Mouse (Mus musculus) bone marrow, adult 2 months (tissue): ENCODE data around the gene Hspa8. TPM values are rescaled to one million over a fixed set of nuclear protein-coding genes. Genes with fewer than 3 reads are reported as not detected.

ENCODE experiments used
- H3K27ac ChIP-seq: fragments of 200-500 bp; 2 replicates; pipeline ENCODE4 v1.5.1; 2012; ENCODE audit warnings: low read depth, mild to moderate bottlenecking, control low read depth, inconsistent platforms, low read length; ENCODE audit not compliant: control insufficient read depth, poor library complexity, insufficient read depth
- H3K4me1 ChIP-seq: fragments of 200-500 bp; 2 replicates; pipeline ENCODE4 v1.6.1; 2011; ENCODE audit warnings: low read length; ENCODE audit not compliant: control insufficient read depth, insufficient read depth
- H3K4me3 ChIP-seq: fragments of 200-500 bp; replicated peaks from 2 replicates; pipeline ENCODE3; 2011; ENCODE audit warnings: mild to moderate bottlenecking, low read depth, low read length, control low read depth; ENCODE audit not compliant: control insufficient read depth
- CTCF ChIP-seq: fragments of 200-500 bp; IDR thresholded peaks from 2 replicates; pipeline ENCODE4 v1.5.1; 2011; ENCODE audit warnings: low read length, control low read depth; ENCODE audit not compliant: control insufficient read depth, insufficient read depth
- POLR2A ChIP-seq: fragments of 200-500 bp; IDR thresholded peaks from 2 replicates; pipeline ENCODE4 v1.6.1; 2011; ENCODE audit warnings: low read depth, mild to moderate bottlenecking, control low read depth, low read length, borderline replicate concordance; ENCODE audit not compliant: control insufficient read depth
- WGBS: fragments of 180-500 bp; shearing (Covaris S2); methylation state at CpG from one replicate; pipeline ENCODE4 v1.1.7; 2018; 5-methylcytosine and 5-hydroxymethylcytosine counted together
- polyA plus RNA-seq: library from polyadenylated mRNA; stranded (reverse); fragments of >200 nt; gene quantifications from 2 replicates; pipeline ENCODE4 v1.2.4, GENCODE M21; 2011; ENCODE audit warnings: low replicate concordance; ENCODE audit not compliant: missing spikeins, insufficient read depth, insufficient read length

The Hspa8 gene
- polyA plus RNA-seq, 1 experiment: 805 TPM

DNA sequence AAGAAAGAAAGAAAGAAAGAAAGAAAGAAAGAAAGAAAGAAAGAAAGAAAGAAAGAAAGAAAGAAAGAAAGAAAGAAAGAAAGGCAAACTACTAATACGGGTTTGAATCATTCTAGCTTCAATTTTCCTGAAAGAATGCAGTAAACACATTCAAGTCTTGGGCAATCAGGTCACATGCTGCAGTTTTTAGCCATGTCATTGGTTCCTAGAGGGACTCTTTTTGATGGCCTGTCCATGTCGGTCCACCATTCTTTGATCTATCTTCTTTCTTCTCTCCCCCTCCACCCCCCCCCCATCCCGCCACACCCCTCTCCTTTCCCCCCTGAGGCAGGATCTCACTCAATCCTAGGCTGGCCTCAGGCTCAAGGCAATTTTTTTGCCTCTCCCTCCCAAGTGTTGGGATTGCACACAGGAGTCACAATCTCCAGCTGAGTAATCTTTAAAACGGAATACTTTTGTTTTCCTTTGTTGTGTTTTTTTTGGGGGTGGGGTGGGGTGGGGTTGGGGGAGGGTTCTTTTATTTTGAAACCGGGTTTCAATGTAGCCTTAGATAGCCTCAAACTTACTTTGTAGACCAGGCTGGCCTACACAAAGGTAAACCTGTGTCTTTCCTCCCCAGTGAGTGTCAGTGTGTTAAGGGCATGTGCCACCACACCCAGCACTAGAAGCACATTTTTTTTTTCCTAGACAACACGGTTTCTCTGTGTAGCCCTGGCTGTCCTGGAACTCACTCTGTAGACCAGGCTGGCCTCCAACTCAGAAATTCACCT is 8.7 kb upstream of the Hspa8 start:
- 65% methylated on average over 6 of the region's 6 CpGs for WGBS
- Histone ChIP-seq H3K4me1 (no peaks in the 10 kb centered on the region), H3K27ac (no peak overlapping the region), H3K4me3 (no peak overlapping the region)
- no peak for TF ChIP-seq POLR2A
- TF ChIP-seq CTCF: no peak

DNA sequence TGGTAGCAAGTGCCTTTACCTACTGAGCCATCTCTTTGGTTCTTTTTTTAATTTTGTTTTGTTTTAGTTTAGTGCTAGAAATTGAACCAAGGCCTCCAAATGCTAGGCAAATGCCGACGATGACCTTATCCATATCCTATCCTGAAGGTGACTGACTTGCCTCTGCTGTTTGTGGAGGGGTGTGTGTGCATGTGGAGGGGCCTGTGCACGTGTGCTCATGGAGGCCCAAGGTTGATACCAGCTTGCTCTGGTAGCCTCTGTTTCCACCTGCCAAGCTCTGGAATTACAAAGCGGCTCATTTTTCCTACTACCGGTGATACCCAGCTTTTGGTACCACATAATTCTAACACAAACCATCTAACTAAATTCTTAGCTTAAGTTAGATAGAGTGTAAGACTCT is 7.2 kb upstream of the Hspa8 start:
- Histone ChIP-seq H3K4me1 (peaks cover 3% of the 10 kb centered on the region; the same call in 1 of the 2 replicates), H3K27ac (no peak overlapping the region), H3K4me3 (no peak overlapping the region)
- 91% methylated on average over 5 of the region's 5 CpGs for WGBS
- no peak for TF ChIP-seq CTCF
- TF ChIP-seq POLR2A: no peak

DNA sequence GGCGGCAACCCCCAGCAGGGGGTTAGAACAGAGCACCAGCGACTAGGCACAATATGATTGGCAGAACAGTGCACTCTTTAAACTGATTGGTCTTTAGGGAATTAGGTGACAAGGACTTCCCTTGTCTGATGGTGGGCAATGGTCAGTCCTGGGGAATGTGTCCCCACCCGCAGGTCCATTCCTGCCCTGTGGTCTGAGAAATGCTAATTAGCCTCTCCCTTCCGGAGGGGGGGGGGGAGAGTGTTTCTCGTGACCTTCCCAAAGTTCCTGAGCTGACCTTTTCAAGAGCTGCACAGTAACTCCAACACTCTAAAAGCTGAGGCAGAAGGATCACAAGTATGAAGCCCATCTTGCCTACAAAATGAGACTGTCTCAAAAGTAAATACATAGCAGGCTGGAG is 6.5 kb upstream of the Hspa8 start:
- Histone ChIP-seq H3K4me3 (no peak overlapping the region), H3K27ac (no peak overlapping the region), H3K4me1 (peaks cover 3% of the 10 kb centered on the region; the same call in 1 of the 2 replicates)
- no peak for TF ChIP-seq CTCF
- TF ChIP-seq POLR2A: no peak
- WGBS: 75% methylated on average over 5 of the region's 5 CpGs

DNA sequence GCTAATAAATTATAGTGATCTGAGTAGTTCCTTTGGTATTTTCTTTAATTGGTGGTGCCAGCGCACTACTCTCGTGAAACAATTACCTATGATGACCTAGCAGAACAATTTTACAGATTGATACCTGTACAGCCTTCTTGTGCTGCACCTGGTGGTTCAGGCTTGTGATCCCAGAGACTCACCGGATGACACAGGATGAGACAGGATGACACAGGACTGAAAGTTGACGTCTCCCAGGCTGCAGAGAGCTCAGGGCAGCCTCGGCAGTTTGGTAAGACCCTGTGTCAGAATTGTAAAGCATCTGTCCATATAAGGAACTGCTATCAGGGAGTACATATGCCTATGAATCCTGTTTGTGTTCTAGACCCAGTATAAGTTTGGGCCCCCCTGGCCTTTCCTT is 5.9 kb upstream of the Hspa8 start:
- WGBS: 74% methylated on average over 5 of the region's 5 CpGs
- no peak overlapping the region for H3K4me3 ChIP-seq

DNA sequence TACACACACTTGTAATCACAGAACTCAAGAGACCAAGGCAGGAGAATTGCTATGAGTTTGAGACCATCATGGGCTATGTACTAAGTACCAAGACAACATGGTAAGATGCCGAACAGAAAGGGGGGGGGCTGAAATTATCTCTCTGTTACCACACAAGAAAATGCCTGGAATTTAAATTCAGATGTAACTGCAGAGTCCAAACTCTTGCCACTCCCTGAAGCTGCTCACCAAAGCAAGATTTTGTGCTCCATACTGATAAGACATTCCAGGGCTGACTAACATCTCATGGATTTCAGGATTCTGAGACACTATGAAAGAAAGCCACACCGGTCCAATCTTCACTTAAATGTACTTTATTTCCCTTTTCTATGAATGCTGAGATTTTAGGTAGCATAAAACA is 5.2 kb upstream of the Hspa8 start:
- no peak overlapping the region for H3K4me3 ChIP-seq
- 73% methylated on average over 2 of the region's 2 CpGs for WGBS
- peaks cover 3% of the 10 kb centered on the region; the same call in 1 of the 2 replicates for H3K4me1 ChIP-seq
- TF ChIP-seq CTCF: no peak
- no peak for TF ChIP-seq POLR2A
- H3K27ac ChIP-seq: no peak overlapping the region

More for the DNA sequence above, 5.9 kb upstream of the Hspa8 start:
- peaks cover 3% of the 10 kb centered on the region; the same call in 1 of the 2 replicates for H3K4me1 ChIP-seq
- H3K27ac ChIP-seq: no peak overlapping the region
- no peak for TF ChIP-seq POLR2A
- TF ChIP-seq CTCF: no peak

DNA sequence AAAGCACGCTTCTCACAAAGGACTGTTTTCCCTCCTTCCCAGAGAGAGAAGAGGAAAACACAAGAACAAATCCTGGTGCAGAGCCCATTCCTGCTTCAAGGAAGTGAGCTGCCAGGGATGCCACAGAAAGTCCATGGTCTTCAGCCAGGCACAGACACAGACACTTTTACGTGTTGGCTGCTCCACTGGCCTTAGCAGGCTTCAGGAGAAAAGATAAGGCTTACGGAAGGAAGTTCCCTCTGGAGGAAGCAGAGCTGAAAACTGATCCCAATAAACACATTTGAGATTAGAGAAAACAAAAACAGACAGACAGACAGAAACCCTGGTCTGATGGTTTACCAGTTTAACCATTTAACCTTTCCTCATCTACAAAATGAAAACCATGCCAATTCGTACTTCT is 4.7 kb upstream of the Hspa8 start:
- TF ChIP-seq POLR2A: no peak
- no peak for TF ChIP-seq CTCF
- WGBS: 72% methylated on average over 4 of the region's 4 CpGs
- Histone ChIP-seq H3K4me3 (no peak overlapping the region), H3K27ac (no peak overlapping the region), H3K4me1 (peaks cover 3% of the 10 kb centered on the region; the same call in 1 of the 2 replicates)

DNA sequence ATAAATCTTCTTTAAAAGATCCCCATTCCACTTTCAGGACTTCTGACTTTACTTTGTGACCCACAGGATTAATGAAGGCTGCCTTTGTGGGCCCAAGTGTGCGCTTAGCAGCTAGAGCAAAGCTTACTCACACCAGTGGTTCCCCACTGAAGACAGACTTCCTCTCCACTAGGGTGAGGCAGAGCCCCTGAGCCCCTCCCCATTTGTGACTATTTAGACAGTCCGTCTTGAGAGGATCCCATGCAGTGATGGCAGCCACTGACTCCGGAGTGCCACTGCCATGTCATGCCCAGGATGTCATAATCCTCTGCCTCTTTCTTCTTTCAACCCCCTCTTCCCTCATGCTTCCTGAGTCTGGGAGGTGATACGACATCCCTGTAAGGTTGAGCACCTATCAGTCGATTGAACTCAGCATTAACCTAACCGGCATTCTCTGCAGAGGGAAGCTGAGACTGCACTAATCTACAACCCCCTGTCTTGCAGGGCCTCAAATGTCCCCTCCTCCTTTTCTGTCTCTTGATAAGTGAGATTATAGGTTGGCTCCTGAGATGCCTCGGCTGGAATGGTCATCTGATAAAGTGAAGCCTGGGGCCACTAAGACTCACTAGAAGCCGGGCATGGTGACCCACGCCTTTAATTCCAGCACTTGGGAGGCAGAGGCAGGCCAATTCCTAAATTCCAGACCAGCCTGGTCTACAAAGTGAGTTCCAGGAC is 2.4 kb upstream of the Hspa8 start:
- TF ChIP-seq POLR2A (no peak), CTCF (no peak)
- H3K4me1 ChIP-seq: peaks cover 3% of the 10 kb centered on the region; the same call in 1 of the 2 replicates
- H3K27ac ChIP-seq: no peak overlapping the region
- no peak overlapping the region for H3K4me3 ChIP-seq
- 52% methylated on average over 9 of the region's 9 CpGs for WGBS

DNA sequence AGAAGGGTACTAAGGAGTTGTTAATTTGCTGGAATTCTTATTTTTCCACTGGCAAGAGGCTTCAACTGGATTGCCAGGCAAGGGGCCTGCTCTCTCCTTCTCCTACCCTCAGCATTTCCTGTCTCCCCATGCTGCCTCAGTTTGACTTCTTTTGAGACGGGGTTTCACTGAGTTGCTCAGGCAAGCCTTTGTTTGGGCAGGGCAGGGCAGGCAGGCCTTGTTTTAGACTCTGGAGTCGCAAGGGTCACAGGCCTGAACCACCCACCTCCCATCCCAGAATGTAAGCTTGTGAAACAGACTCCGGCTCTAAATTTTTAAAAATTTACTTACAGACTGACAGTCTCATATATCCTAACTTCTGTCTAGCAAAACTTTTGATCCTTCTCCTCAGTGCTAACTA is 1.7 kb upstream of the Hspa8 start:
- Histone ChIP-seq H3K4me3 (no peak overlapping the region), H3K4me1 (peaks cover 3% of the 10 kb centered on the region; the same call in 1 of the 2 replicates), H3K27ac (peak overlapping the region; percentile 67)
- 68% methylated on average over 3 of the region's 3 CpGs for WGBS
- TF ChIP-seq POLR2A: no peak
- TF ChIP-seq CTCF: no peak
